Mouse (Mus musculus): ENCODE measurements around the gene Ajm1.

DNA sequence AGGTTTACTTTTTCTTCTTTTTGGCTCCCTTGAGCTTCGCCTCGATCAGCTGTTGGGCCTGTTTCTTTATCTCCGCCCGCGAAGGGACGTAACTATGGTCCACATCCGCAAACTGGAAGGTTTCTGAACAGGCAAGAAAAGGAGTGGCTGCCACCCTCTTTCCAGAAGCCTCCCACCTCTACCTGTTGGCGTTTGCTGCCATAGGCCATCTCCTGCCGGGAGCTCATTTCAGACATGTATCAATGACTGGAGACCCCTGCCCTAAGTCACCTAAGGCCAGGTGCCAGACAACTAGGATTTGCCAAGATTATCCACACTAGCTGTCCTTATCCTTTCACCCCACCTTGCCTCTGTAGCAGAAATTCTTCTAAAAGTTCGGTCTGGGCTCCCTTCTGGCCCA is 27.1 kb upstream of the Ajm1 start:
- TF ChIP-seq CTCF (IDR thresholded peaks at IDR 0.05; ENCODE audit: low read depth) = no peak
- no peak for TF ChIP-seq EP300 (optimal IDR thresholded peaks at IDR 0.05)

Measured in stomach, postnatal 0 days (tissue).